Mouse (Mus musculus): ENCODE results near the gene Fgfr2.

- no peak for TF ChIP-seq ZNF384 (IDR thresholded peaks at IDR 0.05; ENCODE audit: low read depth, low read length)
- TF ChIP-seq ZC3H11A (IDR thresholded peaks at IDR 0.05; ENCODE audit: borderline replicate concordance, low read depth, low read length), result no peak
- TF ChIP-seq MAFK (IDR thresholded peaks at IDR 0.05; ENCODE audit: insufficient read depth, low read depth, low read length), result no peak
- TF ChIP-seq HCFC1 (IDR thresholded peaks at IDR 0.05; ENCODE audit: borderline replicate concordance, insufficient read depth, low read length), result no peak
- TF ChIP-seq CHD2 (IDR thresholded peaks at IDR 0.05; ENCODE audit: low read depth, low read length), result no peak
Observed at GRCm38 (mm10) chr7:132337268-132337917, 785.8 kb downstream of the Fgfr2 start.
